Mouse (Mus musculus): Measurements from ENCODE around the gene Mmel1. TPM values are rescaled to one million over a fixed set of nuclear protein-coding genes. Genes with fewer than 3 reads are reported as not detected.

Gene Mmel1
- polyA plus RNA-seq, 1 experiment from 2014 or later = 0.13 TPM

DNA sequence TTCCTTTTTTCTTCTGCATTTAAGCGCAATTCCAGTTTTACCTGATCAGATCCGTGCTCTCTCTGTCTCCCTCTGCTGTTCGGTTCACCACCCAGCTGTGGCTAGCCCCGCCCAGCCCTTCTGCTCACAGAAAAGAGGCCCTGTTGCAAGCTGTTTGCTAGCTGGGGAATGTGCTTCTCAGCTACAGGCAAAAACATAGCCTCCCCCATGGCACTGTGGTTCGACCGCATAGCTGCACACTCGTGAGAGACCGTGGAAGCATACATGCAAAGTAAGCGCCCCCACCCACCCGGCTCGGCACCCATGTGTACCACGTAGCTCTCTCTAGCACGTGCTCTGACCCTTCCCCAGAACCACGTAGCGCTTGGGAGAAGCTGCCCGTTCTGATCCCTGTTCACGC is 38.4 kb downstream of the Mmel1 start:
- no peaks in the 10 kb centered on the region for H3K36me3 ChIP-seq (ENCODE audit: control insufficient read depth, insufficient read depth, low read length)
- 46% methylated on average over 17 of the region's 17 CpGs for WGBS
- H3K9ac ChIP-seq (ENCODE audit: low read length) = no peak overlapping the region
- 0 out of 2 replicates have a peak overlapping the region, but pooled peaks have one; percentile 11 for H3K27ac ChIP-seq (ENCODE audit: low read depth, low read length)
- H3K4me2 ChIP-seq (ENCODE audit: low read length) = 0 out of 2 replicates have a peak overlapping the region, but pooled peaks have one; percentile 14
- peak; percentile 78 for ATAC-seq
- no peaks in the 10 kb centered on the region for H3K9me3 ChIP-seq (replicated peaks; ENCODE audit: control insufficient read depth, low read length)
- DNase-seq (ENCODE audit: low spot score) = peak; percentile 89
- no peaks in the 10 kb centered on the region for H3K27me3 ChIP-seq (replicated peaks; ENCODE audit: control insufficient read depth, insufficient read depth, low read length)
- peaks cover 6% of the 10 kb centered on the region; the same call in 1 of the 2 replicates for H3K4me1 ChIP-seq (ENCODE audit: control insufficient read depth, insufficient read depth, low read length)
- no peak overlapping the region for H3K4me3 ChIP-seq (ENCODE audit: low read depth, low read length)

DNA sequence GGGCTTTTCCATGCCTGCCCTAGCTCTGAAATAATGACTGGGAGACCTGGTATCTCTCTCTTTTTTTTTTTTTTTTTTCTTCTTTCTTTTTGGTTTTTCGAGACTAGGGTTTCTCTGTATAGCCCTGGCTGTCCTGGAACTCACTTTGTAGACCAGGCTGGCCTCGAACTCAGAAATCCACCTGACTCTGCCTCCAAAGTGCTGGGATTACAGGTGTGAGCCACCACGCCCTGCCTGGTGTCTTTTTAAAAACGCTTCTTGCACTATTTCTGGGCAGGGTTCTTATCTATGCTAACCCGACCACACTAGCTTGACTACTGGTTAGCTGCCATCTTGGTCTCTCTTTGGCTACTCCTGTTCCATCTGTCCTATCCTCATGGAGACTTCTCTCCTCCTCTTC is 39.1 kb downstream of the Mmel1 start:
- H3K4me2 ChIP-seq (ENCODE audit: low read length) = no peak overlapping the region
- no peaks in the 10 kb centered on the region for H3K27me3 ChIP-seq (replicated peaks; ENCODE audit: control insufficient read depth, insufficient read depth, low read length)
- H3K4me3 ChIP-seq (ENCODE audit: low read depth, low read length) = no peak overlapping the region
- ATAC-seq = no peak
- WGBS = 90% methylated on average over 5 of the region's 5 CpGs
- no peak for DNase-seq (ENCODE audit: low spot score)
- no peak overlapping the region for H3K27ac ChIP-seq (ENCODE audit: low read depth, low read length)
- H3K36me3 ChIP-seq (ENCODE audit: control insufficient read depth, insufficient read depth, low read length) = no peaks in the 10 kb centered on the region
- no peak overlapping the region for H3K9ac ChIP-seq (ENCODE audit: low read length)
- H3K4me1 ChIP-seq (ENCODE audit: control insufficient read depth, insufficient read depth, low read length) = peaks cover 6% of the 10 kb centered on the region; the same call in 1 of the 2 replicates
- no peaks in the 10 kb centered on the region for H3K9me3 ChIP-seq (replicated peaks; ENCODE audit: control insufficient read depth, low read length)

DNA sequence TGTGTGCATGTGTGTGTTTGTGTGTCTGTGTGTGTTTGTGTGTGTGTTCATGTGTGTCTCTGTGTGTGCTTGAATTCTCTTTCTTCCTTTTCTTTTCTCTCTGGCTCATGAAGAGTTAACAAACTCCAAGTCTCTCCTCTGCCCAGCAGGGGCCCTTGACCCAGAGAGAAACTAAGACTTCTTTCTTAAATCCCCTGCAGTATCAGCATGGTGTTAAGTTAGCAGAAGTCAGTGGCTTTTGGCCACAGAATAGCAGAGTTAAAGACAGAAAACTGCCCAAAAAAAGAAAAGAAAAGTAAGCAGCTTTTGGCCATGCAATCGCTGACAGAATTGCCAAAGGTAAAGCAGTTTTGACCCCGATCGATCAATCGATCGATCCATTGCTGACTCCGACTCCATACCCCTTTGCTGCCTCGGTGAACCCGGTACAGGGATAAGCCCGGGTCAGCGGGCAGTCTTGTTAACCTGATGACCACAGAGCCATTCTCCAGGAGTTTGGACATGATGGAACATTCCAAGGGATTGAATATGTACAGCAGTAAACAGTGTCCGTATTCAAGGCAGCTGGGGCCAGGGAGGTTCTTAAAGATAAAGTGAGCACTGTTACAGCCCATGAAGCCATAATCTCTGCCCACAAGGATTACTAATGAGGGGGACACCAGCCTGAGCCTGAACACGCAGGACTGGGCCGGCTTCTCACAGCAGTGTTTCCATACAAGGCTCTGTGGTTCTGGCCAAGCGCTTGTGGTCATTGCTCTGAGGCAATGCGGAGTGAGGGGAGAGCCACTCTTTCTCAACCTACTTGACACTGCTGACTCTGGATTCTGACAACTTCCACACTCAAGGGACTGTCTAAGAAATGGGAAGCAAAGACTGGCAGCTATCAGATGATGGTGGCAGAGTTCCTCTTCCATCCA is 41.5 kb downstream of the Mmel1 start:
- no peaks in the 10 kb centered on the region for H3K4me1 ChIP-seq (ENCODE audit: control insufficient read depth, insufficient read depth, low read length)
- ATAC-seq (no peak), DNase-seq (ENCODE audit: low spot score) (no peak)
- H3K36me3 ChIP-seq (ENCODE audit: control insufficient read depth, insufficient read depth, low read length) = no peaks in the 10 kb centered on the region
- no peak overlapping the region for H3K4me2 ChIP-seq (ENCODE audit: low read length)
- no peak overlapping the region for H3K9ac ChIP-seq (ENCODE audit: low read length)
- no peaks in the 10 kb centered on the region for H3K9me3 ChIP-seq (replicated peaks; ENCODE audit: control insufficient read depth, low read length)
- no peak overlapping the region for H3K27ac ChIP-seq (ENCODE audit: low read depth, low read length)
- H3K4me3 ChIP-seq (ENCODE audit: low read depth, low read length) = no peak overlapping the region
- WGBS = 14% methylated on average over 15 of the region's 15 CpGs
- no peaks in the 10 kb centered on the region for H3K27me3 ChIP-seq (replicated peaks; ENCODE audit: control insufficient read depth, insufficient read depth, low read length)

DNA sequence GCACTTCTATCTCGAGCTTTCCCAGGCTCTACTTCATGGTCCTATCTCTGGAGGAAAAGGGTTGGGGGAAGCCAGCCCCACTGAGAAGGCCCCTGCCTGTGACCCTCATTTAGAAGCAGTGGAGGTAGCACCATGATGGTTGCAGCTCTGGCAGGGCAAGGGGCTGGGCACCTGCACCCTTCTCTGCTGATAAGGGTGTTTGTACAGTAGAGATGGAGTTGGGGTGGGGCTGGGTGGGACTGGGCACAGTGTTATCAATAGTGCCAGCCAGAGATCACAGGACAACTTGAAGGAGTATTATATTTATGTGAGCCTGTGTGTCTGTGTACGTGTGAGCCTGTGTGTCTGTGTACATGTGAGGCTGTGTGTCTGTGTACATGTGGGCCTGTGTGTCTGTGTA is 42.3 kb downstream of the Mmel1 start:
- no peak for DNase-seq (ENCODE audit: low spot score)
- Histone ChIP-seq H3K9me3 (replicated peaks; ENCODE audit: control insufficient read depth, low read length) (no peaks in the 10 kb centered on the region), H3K4me2 (ENCODE audit: low read length) (no peak overlapping the region), H3K27ac (ENCODE audit: low read depth, low read length) (no peak overlapping the region), H3K27me3 (replicated peaks; ENCODE audit: control insufficient read depth, insufficient read depth, low read length) (no peaks in the 10 kb centered on the region), H3K9ac (ENCODE audit: low read length) (no peak overlapping the region), H3K4me1 (ENCODE audit: control insufficient read depth, insufficient read depth, low read length) (no peaks in the 10 kb centered on the region), H3K36me3 (ENCODE audit: control insufficient read depth, insufficient read depth, low read length) (no peaks in the 10 kb centered on the region), H3K4me3 (ENCODE audit: low read depth, low read length) (no peak overlapping the region)
- 74% methylated on average over 2 of the region's 2 CpGs for WGBS
- ATAC-seq = no peak

DNA sequence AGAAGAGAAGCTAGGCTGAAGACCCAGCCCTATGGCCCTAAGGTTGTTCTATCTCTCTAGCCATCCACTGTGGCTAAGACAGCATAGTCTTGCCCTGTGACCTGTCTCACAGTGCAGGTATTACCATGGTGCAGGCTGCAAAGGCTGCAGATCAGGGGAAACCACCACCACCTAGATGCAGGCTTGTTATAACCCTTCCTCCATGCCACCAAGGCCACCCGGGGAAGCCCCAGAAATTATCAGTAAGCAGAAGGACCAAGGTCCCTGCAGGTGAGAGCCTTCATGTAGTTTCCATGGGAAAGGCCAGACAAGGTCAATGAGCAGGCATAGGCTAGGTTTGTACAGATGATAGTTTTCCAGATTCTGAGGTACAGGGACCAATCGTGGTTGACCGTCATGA is 44.5 kb downstream of the Mmel1 start:
- Histone ChIP-seq H3K4me2 (ENCODE audit: low read length) (no peak overlapping the region), H3K27me3 (replicated peaks; ENCODE audit: control insufficient read depth, insufficient read depth, low read length) (no peaks in the 10 kb centered on the region), H3K36me3 (ENCODE audit: control insufficient read depth, insufficient read depth, low read length) (no peaks in the 10 kb centered on the region), H3K4me3 (ENCODE audit: low read depth, low read length) (no peak overlapping the region), H3K4me1 (ENCODE audit: control insufficient read depth, insufficient read depth, low read length) (no peaks in the 10 kb centered on the region), H3K9ac (ENCODE audit: low read length) (no peak overlapping the region), H3K9me3 (replicated peaks; ENCODE audit: control insufficient read depth, low read length) (no peaks in the 10 kb centered on the region), H3K27ac (ENCODE audit: low read depth, low read length) (no peak overlapping the region)
- ATAC-seq (no peak), DNase-seq (ENCODE audit: low spot score) (no peak)
- WGBS = 93% methylated on average over 3 of the region's 3 CpGs

DNA sequence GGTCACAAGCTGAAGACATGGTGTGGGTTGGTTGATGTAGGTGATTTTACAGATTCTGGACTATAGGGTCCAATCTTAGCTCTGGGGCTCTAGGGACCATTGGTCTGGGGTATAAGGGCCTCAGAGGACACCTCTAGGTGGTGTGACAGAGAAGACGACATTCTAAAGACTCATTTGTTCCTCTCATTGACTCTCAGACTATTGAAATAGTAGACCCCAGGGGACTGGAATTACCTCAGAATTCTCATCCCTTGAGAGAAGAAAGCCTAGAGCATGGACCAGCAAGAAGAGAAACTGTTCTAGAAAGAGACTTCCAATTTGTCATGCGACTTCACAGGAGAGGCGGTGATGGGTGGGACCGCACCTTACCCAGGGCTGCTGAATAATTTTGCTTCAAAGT is 44.9 kb downstream of the Mmel1 start:
- ATAC-seq (no peak), DNase-seq (ENCODE audit: low spot score) (no peak)
- H3K4me1 ChIP-seq (ENCODE audit: control insufficient read depth, insufficient read depth, low read length) = no peaks in the 10 kb centered on the region
- H3K27ac ChIP-seq (ENCODE audit: low read depth, low read length) = no peak overlapping the region
- no peak overlapping the region for H3K4me2 ChIP-seq (ENCODE audit: low read length)
- WGBS = 89% methylated on average over 4 of the region's 4 CpGs
- H3K4me3 ChIP-seq (ENCODE audit: low read depth, low read length) = no peak overlapping the region
- no peak overlapping the region for H3K9ac ChIP-seq (ENCODE audit: low read length)
- no peaks in the 10 kb centered on the region for H3K27me3 ChIP-seq (replicated peaks; ENCODE audit: control insufficient read depth, insufficient read depth, low read length)
- H3K9me3 ChIP-seq (replicated peaks; ENCODE audit: control insufficient read depth, low read length) = no peaks in the 10 kb centered on the region
- H3K36me3 ChIP-seq (ENCODE audit: control insufficient read depth, insufficient read depth, low read length) = no peaks in the 10 kb centered on the region

DNA sequence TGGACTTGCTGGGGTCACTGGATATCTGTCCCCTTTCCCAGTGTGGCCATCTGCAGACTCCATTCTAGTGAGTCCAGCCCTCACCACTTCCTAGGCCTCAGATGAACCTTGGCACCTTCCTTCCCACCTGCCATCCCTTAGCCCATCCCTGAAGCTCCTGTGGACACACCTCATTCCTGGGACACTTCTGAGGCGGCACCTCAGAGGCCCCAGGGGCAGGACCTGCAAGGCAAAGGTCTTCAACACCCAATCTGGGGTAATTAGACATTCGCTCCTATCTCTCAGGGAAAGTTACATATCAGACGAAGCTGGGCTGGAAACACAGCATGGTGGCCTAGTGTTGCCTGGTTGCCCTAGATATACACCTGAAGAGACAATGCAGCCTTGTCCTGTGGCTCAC is 45.3 kb downstream of the Mmel1 start:
- H3K4me2 ChIP-seq (ENCODE audit: low read length) = no peak overlapping the region
- DNase-seq (ENCODE audit: low spot score) = no peak
- H3K4me3 ChIP-seq (ENCODE audit: low read depth, low read length) = no peak overlapping the region
- no peaks in the 10 kb centered on the region for H3K36me3 ChIP-seq (ENCODE audit: control insufficient read depth, insufficient read depth, low read length)
- no peaks in the 10 kb centered on the region for H3K9me3 ChIP-seq (replicated peaks; ENCODE audit: control insufficient read depth, low read length)
- ATAC-seq = no peak
- H3K27me3 ChIP-seq (replicated peaks; ENCODE audit: control insufficient read depth, insufficient read depth, low read length) = no peaks in the 10 kb centered on the region
- no peak overlapping the region for H3K9ac ChIP-seq (ENCODE audit: low read length)
- 86% methylated on average over 3 of the region's 3 CpGs for WGBS
- no peak overlapping the region for H3K27ac ChIP-seq (ENCODE audit: low read depth, low read length)
- no peaks in the 10 kb centered on the region for H3K4me1 ChIP-seq (ENCODE audit: control insufficient read depth, insufficient read depth, low read length)

DNA sequence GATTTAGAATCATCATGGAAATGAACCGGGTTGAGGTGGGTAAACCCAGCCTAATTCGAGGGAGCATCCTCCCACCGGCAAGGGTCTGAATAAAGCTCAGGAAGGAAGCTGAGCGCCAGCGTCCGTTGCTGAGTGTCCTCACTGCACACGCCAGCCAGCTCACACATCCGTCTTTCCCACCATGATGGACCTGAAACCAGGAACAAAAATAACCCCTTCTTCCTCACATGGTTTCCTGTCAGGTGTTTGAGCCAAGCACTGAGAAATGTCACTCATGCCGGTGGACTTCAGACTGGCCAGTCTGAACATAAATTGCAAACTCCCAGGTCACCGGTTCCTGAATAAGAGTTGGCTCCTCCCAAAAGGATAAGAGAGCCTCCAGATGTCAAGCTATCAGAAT is 45.9 kb downstream of the Mmel1 start:
- Histone ChIP-seq H3K9me3 (replicated peaks; ENCODE audit: control insufficient read depth, low read length) (no peaks in the 10 kb centered on the region), H3K4me2 (ENCODE audit: low read length) (no peak overlapping the region), H3K4me1 (ENCODE audit: control insufficient read depth, insufficient read depth, low read length) (no peaks in the 10 kb centered on the region), H3K27ac (ENCODE audit: low read depth, low read length) (no peak overlapping the region), H3K9ac (ENCODE audit: low read length) (no peak overlapping the region), H3K4me3 (ENCODE audit: low read depth, low read length) (no peak overlapping the region), H3K36me3 (ENCODE audit: control insufficient read depth, insufficient read depth, low read length) (no peaks in the 10 kb centered on the region), H3K27me3 (replicated peaks; ENCODE audit: control insufficient read depth, insufficient read depth, low read length) (no peaks in the 10 kb centered on the region)
- no peak for DNase-seq (ENCODE audit: low spot score)
- WGBS = 89% methylated on average over 10 of the region's 10 CpGs
- no peak for ATAC-seq

DNA sequence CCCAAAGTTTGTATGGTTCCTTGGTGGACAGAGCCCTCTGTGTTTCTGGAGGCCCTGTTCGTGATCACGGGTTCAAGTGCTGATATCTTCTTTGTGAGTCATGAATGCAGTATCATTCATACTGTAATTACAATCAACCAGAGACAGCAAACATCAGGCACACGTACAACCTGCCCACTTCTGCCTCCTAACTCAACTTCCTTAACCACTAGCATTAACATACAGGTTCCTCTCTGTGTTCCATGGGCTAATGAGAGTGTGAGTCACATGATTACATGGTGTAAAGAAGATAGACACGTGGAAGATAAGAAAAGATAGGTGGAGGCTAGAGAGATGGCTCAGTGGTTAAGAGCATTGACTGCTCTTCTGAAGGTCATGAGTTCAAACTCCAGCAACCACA is 47.3 kb downstream of the Mmel1 start:
- ATAC-seq (no peak), DNase-seq (ENCODE audit: low spot score) (no peak)
- Histone ChIP-seq H3K9ac (ENCODE audit: low read length) (no peak overlapping the region), H3K9me3 (replicated peaks; ENCODE audit: control insufficient read depth, low read length) (no peaks in the 10 kb centered on the region), H3K27ac (ENCODE audit: low read depth, low read length) (no peak overlapping the region), H3K4me1 (ENCODE audit: control insufficient read depth, insufficient read depth, low read length) (no peaks in the 10 kb centered on the region), H3K4me2 (ENCODE audit: low read length) (no peak overlapping the region), H3K27me3 (replicated peaks; ENCODE audit: control insufficient read depth, insufficient read depth, low read length) (no peaks in the 10 kb centered on the region), H3K36me3 (ENCODE audit: control insufficient read depth, insufficient read depth, low read length) (no peaks in the 10 kb centered on the region), H3K4me3 (ENCODE audit: low read depth, low read length) (no peak overlapping the region)
- WGBS = 83% methylated on average over 4 of the region's 4 CpGs
